Mouse (Mus musculus): ENCODE results near the gene Cd96.

Gene Cd96

GRCm38 (mm10) chr16:46036261-46036660 lies 83.8 kb downstream of the Cd96 start:
- no peak for DNase-seq (ENCODE audit: extremely low spot score)

- no peak for DNase-seq (ENCODE audit: extremely low spot score)
Measured at GRCm38 (mm10) chr16:46033896-46034295, 86.2 kb downstream of the Cd96 start.

DNA sequence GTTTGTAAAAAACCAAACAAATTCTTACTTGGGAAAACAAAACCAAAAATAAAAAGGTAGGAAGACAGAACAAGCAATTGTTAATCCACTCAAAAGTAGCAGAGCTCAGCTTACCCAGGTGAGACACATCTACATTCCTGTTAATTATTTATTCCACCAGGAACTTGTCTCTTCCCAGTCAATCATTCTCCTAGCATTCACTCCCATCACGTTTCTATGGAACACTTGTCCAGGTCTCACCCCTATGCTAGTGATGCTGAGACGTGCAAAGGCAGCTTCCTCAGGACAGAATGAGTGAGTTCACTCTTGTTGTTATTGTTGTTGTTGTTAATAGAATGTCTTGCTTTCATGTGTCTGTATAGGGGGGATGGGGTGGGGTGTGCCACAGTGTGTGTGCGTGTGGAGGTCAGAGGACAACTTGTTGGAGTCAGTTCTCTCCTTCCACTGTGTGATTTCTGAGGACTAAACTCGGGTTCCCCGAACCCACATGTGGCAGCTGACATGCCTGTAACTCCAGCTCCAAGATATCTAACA lies 97.0 kb downstream of the Cd96 start:
- no peak for DNase-seq (ENCODE audit: extremely low spot score)

DNA sequence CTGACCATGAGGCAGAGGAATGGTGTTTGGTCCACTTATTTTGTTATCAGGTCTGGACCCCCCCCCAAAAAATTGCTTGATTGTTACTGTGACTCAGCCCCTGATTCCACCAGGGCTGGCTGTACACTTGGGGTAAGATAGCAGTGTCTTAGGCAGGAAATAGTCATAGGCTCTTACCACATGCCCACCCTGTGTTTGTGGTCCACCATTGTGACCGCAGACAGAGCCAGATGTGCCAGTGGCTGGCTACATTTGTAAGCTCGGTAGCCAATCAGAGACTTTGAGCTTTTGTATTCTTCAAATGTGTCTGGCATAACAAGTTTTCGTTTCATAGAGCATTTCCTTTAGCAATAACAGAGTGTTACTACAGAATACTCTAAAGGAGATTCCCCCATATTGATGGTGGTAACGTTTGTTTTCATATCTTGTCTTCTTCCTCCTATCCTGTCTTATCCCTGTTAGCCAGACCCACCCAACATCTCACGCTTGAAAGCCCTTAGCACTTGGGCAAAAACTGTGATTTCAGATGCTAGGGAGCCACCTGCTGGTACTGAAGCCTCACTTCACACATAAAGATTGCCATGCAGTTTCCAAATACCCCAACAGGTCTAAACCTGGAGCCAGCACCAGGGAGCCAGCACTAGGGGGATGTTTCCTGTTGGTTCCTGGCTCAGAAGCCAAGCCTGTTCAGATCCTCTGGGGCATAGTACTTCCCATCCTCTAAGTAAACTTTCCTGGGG lies 97.7 kb downstream of the Cd96 start:
- DNase-seq (ENCODE audit: extremely low spot score), result peak; percentile 54

GRCm38 (mm10) chr16:46021302-46021701 lies 98.7 kb downstream of the Cd96 start:
- no peak for DNase-seq (ENCODE audit: extremely low spot score)

DNA sequence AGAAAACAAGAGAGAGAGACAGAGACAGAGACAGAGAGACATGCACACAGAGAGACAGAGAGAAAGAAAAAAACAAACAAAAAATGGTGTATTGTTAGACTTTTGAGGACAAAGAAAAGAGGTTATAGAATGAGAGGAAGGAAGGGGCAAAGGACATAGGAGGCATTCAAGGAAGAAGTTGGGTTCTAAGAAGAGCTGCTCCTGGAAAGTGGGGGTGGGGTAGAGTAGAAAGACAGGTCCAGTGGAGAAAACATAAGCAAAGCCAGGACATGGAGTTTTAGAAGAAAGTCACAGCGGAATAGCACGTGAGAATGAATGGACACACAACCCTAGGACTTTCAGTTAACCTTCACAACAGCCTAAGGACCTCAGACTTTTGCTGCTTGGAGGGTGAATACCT lies 99.7 kb downstream of the Cd96 start:
- DNase-seq (ENCODE audit: extremely low spot score), result no peak

DNA sequence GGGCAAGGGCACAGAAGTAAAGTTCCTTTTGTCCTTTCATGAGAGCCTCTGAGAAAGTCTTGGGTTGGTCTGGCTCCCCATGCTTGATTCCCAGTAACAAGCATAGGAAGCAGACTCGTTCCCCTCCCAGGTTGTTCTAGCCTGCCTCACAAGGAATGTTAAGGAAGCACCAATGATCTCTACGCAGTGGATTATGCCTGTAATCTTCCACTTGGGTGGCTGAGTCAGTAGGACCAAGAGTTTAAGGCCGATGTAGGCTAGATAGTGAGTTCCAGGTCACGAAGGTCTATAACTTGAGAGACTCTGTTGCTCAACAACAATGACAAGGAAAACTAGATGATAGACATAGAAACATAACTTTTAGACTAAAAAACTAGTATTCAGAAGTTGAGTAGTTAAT lies 100.3 kb downstream of the Cd96 start:
- no peak for DNase-seq (ENCODE audit: extremely low spot score)

DNA sequence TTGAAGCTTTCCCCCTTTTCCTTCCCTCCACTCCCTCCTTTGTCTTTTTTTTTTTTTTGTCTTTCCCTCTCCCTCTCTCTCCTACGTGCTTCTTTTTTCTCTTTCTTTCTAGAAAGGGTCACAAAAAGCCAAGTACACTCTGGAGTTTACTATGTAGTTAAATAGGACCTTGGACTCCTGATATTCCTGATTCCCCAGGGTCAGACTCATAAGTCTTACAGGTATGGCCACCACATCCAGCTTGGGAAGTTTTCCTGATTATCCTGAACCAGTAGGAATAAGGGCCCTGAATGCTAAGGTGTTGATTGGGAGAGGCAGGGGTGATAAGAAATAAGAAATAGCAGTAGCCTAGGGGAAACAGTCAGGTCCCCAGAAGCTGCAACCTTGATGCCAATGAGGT lies 100.7 kb downstream of the Cd96 start:
- no peak for DNase-seq (ENCODE audit: extremely low spot score)

- no peak for DNase-seq (ENCODE audit: extremely low spot score)
Measured at GRCm38 (mm10) chr16:46011696-46012095, 108.4 kb downstream of the Cd96 start.

DNA sequence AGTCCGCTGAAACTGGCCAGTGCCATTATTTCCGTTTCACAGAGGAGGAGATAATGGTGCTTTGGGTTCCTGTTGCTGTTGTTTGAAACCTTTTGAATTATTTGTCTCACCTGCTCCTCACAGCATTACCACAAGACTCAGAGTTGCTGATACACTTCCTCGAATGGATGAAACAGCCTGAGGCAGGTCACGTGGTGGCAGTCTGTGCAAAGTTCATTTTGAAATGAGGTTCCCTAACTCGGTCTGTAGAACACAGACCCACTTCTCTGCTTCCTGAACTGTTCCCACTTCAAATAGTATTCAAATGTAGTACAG lies 109.2 kb downstream of the Cd96 start:
- DNase-seq (ENCODE audit: extremely low spot score), result no peak

GRCm38 (mm10) chr16:46010153-46010905 lies 109.7 kb downstream of the Cd96 start, which contains the start of gene Plcxd2:
Gene Plcxd2, minus strand, starts transcription at chr16:46010218.
- DNase-seq (ENCODE audit: extremely low spot score), result peak; percentile 96

DNA sequence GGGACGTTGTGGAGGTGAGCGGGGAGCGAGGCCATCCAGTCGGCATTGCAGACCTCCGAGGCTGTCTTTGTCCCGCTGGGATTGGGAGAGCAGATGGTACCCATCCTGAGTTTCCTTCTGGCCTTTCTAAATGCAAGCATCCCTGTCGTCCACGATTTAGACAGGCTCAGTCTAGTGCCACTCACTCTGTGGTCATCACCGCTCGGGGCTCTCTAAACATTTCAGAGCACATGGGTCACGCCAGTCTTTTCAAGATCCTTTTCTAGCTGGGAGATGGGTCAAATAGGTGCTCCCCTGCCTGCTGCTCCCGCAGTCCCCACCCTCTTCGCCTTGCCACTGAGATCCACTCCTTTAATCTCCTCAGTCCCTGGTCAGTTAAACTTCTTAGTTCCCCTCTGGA lies 110.3 kb downstream of the Cd96 start:
- no peak for DNase-seq (ENCODE audit: extremely low spot score)

- no peak for DNase-seq (ENCODE audit: extremely low spot score)
Measured at GRCm38 (mm10) chr16:46008766-46009165, 111.3 kb downstream of the Cd96 start.

- no peak for DNase-seq (ENCODE audit: extremely low spot score)
Measured at GRCm38 (mm10) chr16:46008036-46008605, 111.9 kb downstream of the Cd96 start.

- DNase-seq (ENCODE audit: extremely low spot score), result no peak
Measured at GRCm38 (mm10) chr16:46006261-46006660, 113.8 kb downstream of the Cd96 start.

GRCm38 (mm10) chr16:46001550-46002166 lies 118.4 kb downstream of the Cd96 start:
- no peak for DNase-seq (ENCODE audit: extremely low spot score)

- DNase-seq (ENCODE audit: extremely low spot score), result no peak
Measured at GRCm38 (mm10) chr16:46000976-46001375, 119.1 kb downstream of the Cd96 start.

DNA sequence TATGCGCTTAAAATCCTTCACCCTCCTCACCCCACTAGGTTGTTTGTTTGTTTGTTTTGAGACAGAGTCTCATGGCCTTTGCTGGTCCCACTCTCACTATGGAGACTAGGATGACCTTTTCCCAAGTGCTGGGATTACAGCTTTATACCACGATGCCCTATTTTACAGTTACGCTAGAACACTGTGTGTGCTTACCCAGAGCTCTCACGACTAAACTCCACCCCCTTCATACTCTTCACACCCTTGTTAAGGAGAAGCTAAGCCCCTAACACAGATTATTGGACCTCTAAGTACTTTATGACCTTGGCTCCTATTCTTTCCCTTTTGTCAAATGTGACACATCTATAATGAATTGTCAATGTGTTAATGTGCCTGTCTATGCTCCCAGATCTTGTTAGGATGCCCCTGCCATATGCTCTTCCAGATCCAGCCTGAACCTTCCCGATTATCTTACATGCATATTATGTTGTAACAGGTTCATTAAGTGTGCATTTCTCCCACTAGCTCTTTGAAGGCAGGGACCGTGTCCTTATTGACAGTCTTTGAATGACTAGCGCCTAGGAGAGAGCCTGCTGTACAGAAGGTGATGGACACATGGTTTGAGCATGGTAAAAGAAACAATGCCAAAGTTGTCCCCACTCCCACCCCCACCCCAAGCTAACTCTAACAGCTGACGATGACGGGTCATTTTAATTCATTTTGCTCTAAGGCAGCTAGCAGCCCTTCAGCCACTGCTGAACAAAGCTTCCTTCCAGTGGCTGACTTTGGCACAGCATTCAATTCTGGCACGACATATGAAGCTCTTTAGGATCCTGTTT lies 120.5 kb downstream of the Cd96 start:
- DNase-seq (ENCODE audit: extremely low spot score), result no peak

DNA sequence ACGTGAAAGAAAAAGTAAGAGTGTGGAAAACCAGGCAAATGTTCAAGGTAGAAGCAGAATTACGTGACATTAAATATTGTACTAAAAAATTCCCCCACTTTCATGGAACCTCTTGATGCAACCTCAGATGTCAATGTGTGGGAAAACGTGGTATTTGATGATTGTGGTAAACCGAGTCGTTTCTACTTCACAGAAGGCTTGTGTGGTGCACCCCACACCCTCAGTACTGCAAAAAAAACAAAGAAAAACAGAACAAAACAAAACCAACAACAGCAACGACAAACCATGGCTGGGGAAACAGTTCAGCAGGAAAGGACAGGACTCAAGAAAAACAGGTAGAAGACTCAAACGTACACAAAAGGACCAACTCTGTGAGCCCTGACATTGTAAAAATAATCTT lies 121.8 kb downstream of the Cd96 start:
- no peak for DNase-seq (ENCODE audit: extremely low spot score)

- peak; percentile 37 for DNase-seq (ENCODE audit: extremely low spot score)
Measured at GRCm38 (mm10) chr16:45990901-45991676, 129.0 kb downstream of the Cd96 start.

- DNase-seq (ENCODE audit: extremely low spot score), result no peak
Measured at GRCm38 (mm10) chr16:45986236-45986635, 133.8 kb downstream of the Cd96 start.

All from embryo, embryonic 9.5 days (tissue).